Mouse (Mus musculus) lung, embryonic 14.5 days (tissue): ENCODE measurements around the gene Ifit2. TPM values are rescaled to one million over a fixed set of nuclear protein-coding genes. Genes with fewer than 3 reads are reported as not detected.
A peak's percentile ranks its signal among the peaks of the same experiment; 100 is the strongest.
"Not testable (repeated sequence)": the region's sequence is repeated elsewhere in the genome, so short reads cannot be mapped to it uniquely, and the experiment has no call there.

Experiments
- ATAC-seq: fragments of 200-750 bp; cut with Nextera tagmentation; 2 replicates; pipeline ENCODE4 v1.8.0; 2017; ENCODE audit warnings: mild to moderate bottlenecking, moderate TSS enrichment, moderate library complexity; ENCODE audit not compliant: insufficient read depth
- DNase-seq: peaks from one replicate; pipeline ENCODE4 v3.0.0-alpha.2; 2015
- H3K27ac ChIP-seq: fragments of 300-500 bp; sonication (generic); 2 replicates; pipeline ENCODE4 v1.5.1; 2014; ENCODE audit warnings: low read depth, mild to moderate bottlenecking, moderate library complexity
- H3K27me3 ChIP-seq: fragments of 300-500 bp; sonication (generic); 2 replicates; pipeline ENCODE4 v1.6.1; 2014; ENCODE audit warnings: low read length, control low read depth; ENCODE audit not compliant: insufficient read depth
- H3K36me3 ChIP-seq: fragments of 300-500 bp; sonication (generic); 2 replicates; pipeline ENCODE4 v1.6.1; 2014; ENCODE audit warnings: control low read depth; ENCODE audit not compliant: insufficient read depth
- H3K4me1 ChIP-seq: fragments of 300-500 bp; sonication (generic); 2 replicates; pipeline ENCODE4 v1.6.1; 2014; ENCODE audit warnings: antibody characterized with exemption, control low read depth; ENCODE audit not compliant: insufficient read depth
- H3K4me2 ChIP-seq: fragments of 300-500 bp; sonication (generic); 2 replicates; pipeline ENCODE4 v1.6.1; 2014; ENCODE audit warnings: mild to moderate bottlenecking
- H3K4me3 ChIP-seq: fragments of 300-500 bp; sonication (generic); 2 replicates; pipeline ENCODE4 v1.5.1; 2014; ENCODE audit warnings: low read depth, low read length
- H3K9ac ChIP-seq: fragments of 300-500 bp; sonication (generic); 2 replicates; pipeline ENCODE4 v1.6.1; 2014
- H3K9me3 ChIP-seq: fragments of 300-500 bp; sonication (generic); 2 replicates; pipeline ENCODE4 v1.6.1; 2016; ENCODE audit warnings: low read depth, low read length, control low read depth
- CTCF ChIP-seq: IDR thresholded peaks from 2 replicates; pipeline ENCODE4 v1.5.1; 2016; ENCODE audit warnings: antibody characterized with exemption, low read depth
- WGBS: fragments of 180-500 bp; shearing (Covaris S2); extraction: QIAGEN DNeasy Blood & Tissue Kit; methylation state at CpG from one replicate; pipeline ENCODE4 v1.1.7; 2014; 5-methylcytosine and 5-hydroxymethylcytosine counted together
- polyA plus RNA-seq: library from polyadenylated mRNA; unstranded; fragments of >200 nt; fragmentation: Nextera tagmentation; extraction: Ambion mirVana; gene quantifications from 2 replicates; pipeline ENCODE4 v1.2.1, GENCODE M21; 2014

The Ifit2 gene
- polyA plus RNA-seq, 1 experiment from 2014 or later: 15.5 TPM

DNA sequence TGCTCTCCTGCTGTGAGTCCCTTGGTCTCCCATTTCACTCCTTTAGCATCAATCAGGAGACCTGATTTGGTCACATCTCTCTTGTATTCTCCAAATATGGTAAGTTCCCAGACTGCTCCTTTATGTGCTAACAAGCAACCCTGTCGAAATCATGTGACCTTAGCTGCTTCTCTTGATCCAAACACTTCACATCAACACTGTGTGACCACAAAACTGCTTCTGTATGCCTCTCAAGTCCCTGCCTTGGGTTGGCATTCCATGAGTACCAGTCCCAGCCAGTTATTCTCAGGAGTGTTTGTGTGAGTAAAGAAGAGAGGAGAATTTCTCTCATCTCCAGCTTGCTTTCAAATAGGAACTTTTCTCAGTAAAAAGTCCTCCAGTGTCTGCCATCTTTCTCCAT, 26.6 kb downstream of the Ifit2 start:
- Histone ChIP-seq H3K4me3 (no peak overlapping the region), H3K27ac (no peak overlapping the region), H3K4me1 (no peaks in the 10 kb centered on the region), H3K9me3 (no peaks in the 10 kb centered on the region), H3K9ac (no peak overlapping the region), H3K4me2 (no peak overlapping the region), H3K36me3 (peaks cover 6% of the 10 kb centered on the region), H3K27me3 (no peaks in the 10 kb centered on the region)
- WGBS: 42% methylated on average over 1 of the region's 1 CpGs
- no peak for ATAC-seq
- DNase-seq: no peak
- TF ChIP-seq CTCF: no peak

DNA sequence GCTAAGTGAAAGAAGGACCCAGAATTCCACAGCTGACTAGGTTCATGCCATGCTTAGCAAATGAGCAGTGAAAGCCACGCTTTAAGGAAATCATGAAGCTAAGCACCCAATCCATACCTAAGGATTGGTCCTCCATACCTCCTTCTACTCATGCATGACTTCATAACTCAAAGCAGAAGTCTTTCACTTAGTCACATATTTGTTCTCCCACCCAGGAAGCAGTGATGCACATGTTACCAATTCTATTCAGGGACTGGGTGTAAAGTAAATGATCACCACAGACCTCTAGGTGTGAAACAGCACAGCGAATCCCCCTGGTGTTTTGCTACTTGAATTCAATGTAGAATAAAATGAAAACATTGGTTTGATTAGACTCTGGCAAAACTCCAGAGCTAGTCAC, 32.2 kb downstream of the Ifit2 start:
- not testable (repeated sequence) for H3K4me3 ChIP-seq, H3K36me3 ChIP-seq, ATAC-seq, H3K27ac ChIP-seq, DNase-seq, H3K4me1 ChIP-seq, H3K4me2 ChIP-seq, H3K27me3 ChIP-seq, H3K9ac ChIP-seq, H3K9me3 ChIP-seq
- 75% methylated on average over 2 of the region's 2 CpGs for WGBS

DNA sequence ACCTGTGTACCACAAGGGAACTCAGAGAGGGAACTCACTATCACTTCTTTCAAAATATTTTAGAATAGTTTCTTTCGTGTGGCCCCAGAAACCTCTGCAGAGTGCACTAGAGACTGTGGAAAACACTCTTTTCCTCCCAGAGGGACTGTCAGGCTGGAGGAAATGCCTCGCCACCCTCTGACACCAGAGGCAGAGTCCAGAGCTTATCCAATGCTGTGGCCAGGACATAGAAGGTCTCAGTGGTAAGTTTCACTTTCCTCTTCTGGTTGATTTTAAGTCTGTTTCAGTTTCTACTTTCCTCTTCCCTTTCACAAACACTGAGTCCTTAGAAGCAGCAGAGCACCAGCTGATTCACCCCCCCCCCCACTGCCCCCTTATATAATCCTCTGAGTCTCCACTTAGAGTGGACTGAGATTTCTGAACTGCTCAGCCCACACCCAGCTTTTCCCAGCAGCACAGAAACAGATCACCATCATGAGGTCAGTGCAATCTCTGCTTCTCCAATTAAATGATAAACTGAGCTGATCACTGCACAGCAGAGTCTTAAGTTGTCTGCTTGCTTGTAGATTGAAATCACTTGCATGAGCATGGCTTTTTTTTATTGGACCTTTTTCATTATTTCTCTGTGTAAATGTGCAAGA, 32.8 kb downstream of the Ifit2 start, which contains the start of gene Ifit3:
Ifit3 (plus strand) TSS at position 406 of the 641 bp plus-strand sequence.
- 48% methylated on average over 2 of the region's 2 CpGs for WGBS

DNA sequence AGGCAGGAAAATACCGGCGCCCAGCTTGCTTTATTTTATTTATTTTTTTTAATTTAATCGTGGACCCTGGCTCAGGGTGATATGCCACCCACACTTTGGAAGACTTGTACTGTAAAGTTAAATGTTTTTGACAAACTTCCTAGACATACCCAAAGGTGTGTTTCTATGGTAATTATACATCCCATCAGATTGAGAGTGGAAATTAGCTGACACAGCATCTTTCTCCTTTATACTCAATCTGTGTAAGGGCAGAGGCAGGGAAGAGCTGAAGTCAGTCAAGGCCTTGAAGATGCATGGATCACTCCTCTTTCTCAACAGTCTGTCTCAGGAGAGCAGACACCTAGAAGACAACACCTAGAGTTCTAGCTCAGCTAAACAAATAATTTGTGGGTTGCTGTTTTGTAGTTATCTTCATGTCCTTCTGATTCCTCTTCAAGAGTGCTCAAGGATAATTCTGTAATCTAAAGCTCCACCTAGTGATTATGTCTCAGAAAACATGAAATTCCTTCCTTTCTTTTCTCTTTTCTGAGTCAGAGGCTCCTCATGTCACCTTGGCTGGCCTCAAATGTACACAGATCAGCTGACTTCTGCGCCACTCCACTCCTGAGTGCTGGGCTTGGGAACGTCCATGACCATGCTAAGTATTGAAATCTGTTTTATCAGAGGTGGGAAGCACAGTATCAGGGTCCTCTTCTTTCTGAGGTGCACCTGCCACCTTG, 35.4 kb downstream of the Ifit2 start:
- not testable (repeated sequence) for DNase-seq, H3K4me1 ChIP-seq, H3K27me3 ChIP-seq, H3K27ac ChIP-seq, H3K4me3 ChIP-seq, H3K4me2 ChIP-seq, ATAC-seq, H3K36me3 ChIP-seq, H3K9ac ChIP-seq, H3K9me3 ChIP-seq
- WGBS: 58% methylated on average over 5 of the region's 5 CpGs

More for the DNA sequence above, 32.8 kb downstream of the Ifit2 start, which contains the start of gene Ifit3:
- not testable (repeated sequence) for H3K9ac ChIP-seq, H3K4me3 ChIP-seq, H3K36me3 ChIP-seq, H3K9me3 ChIP-seq, ATAC-seq, H3K27ac ChIP-seq, H3K4me1 ChIP-seq, H3K4me2 ChIP-seq, H3K27me3 ChIP-seq, DNase-seq

DNA sequence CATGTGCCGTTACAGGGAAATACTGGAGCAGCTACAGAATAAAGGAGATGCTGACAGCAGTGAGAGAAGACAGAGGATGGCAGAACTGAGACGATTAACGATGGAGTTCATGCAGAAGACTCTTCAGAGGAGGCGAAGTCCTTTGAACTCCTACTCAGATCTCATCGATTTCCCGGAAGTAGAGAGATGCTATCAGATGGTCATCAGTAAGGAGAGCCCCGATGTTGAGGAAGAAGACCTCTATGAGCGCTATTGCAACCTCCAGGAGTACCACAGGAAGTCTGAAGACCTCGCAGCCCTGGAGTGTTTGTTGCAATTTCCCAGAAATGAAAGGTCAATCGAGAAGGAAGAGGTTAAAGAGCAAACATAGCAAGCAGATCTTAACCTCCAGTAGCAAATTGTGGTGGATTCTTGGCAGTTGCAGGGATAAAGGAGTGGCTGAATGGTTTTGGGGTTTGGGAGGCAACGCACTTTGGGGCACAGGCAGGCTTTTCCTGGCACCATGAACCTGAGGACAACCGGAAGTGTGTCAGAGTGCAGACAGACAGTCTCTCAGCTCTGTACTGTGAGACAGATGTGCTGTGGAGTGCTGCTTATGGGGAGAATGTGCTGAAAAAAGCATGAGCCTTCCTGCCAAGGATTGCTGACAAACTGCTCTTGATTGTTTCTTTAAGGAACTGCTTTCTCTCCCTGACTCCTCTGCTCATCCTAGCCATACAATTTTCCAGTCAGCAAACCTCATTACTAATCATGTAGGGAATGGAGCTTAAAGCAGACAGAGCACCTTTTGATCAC, 37.6 kb downstream of the Ifit2 start:
- DNase-seq (peak; percentile 46), ATAC-seq (peak; percentile 42; the same call in 1 of the 2 replicates)
- H3K27ac ChIP-seq, H3K27me3 ChIP-seq, H3K9me3 ChIP-seq, H3K36me3 ChIP-seq, H3K4me3 ChIP-seq, H3K4me2 ChIP-seq, H3K4me1 ChIP-seq, H3K9ac ChIP-seq: not testable (repeated sequence)
- WGBS: 59% methylated on average over 6 of the region's 12 CpGs

DNA sequence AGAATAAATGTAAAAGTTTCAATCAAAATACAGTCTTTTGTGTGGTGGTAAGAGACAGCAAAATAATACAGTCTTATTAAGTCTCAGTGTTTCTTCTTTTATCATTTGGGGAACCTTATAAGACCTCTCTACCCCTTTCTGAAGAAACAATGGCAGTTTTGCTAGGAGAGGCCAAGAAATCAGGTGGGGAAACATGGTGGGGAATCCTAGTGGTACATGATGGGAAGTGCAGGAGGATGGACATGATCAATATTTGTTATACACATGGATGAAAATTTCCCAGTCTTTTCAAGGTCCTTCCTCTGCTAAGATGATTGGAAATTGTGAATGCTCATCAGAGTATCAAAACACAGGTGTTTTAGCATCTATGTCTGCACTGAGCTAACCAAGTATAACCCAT, 38.5 kb downstream of the Ifit2 start:
- Histone ChIP-seq H3K9ac (no peak overlapping the region), H3K9me3 (no peaks in the 10 kb centered on the region), H3K36me3 (no peaks in the 10 kb centered on the region), H3K27me3 (no peaks in the 10 kb centered on the region), H3K4me1 (no peaks in the 10 kb centered on the region), H3K27ac (no peak overlapping the region), H3K4me2 (no peak overlapping the region), H3K4me3 (no peak overlapping the region)
- ATAC-seq (no peak), DNase-seq (no peak)
- TF ChIP-seq CTCF: peak; percentile 35

DNA sequence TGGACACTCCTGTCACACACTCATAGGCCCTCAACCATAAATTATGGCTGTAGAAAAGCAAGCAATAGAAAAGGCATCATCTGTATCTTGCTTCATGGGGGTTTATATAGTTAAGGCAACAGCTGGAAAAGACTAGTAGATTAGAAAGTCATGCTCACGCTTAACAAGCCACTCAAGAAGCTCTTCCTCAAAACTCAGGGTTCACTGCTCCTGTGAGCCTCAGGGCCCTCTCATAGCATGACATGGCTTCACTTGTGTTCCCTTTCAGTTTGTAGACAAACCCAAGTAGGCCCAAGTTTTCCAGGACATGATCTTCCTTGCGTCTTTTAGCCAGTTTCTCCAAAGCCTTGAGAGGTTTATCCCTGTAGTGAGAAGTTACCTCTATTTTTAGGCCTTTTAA, 43.0 kb downstream of the Ifit2 start:
- no peak overlapping the region for H3K4me2 ChIP-seq
- no peak for DNase-seq
- no peak for ATAC-seq
- no peak overlapping the region for H3K9ac ChIP-seq
- H3K36me3 ChIP-seq: no peaks in the 10 kb centered on the region
- no peak overlapping the region for H3K27ac ChIP-seq
- H3K27me3 ChIP-seq: no peaks in the 10 kb centered on the region
- 82% methylated on average over 2 of the region's 2 CpGs for WGBS
- no peak for TF ChIP-seq CTCF
- no peaks in the 10 kb centered on the region for H3K9me3 ChIP-seq
- no peaks in the 10 kb centered on the region for H3K4me1 ChIP-seq
- H3K4me3 ChIP-seq: no peak overlapping the region

DNA sequence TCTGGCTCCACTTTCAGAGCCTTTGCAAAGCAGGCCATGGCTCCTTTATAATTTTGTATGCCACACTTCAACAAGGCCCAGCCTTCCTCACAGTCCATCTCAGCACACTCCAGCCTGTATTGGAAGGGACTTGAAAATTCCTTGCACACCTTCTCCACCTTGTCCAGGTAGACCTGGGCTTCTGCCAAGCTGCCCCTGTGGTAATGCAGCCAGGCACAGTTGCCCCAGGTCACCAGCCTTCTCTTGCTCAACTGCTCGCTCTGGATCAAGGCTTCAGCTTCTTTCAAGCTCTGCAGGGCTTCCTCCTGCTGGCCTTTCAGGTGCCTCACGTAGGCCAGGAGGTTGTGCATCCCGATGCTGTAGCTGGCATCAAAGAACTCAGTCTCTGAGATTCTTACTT, 44.0 kb downstream of the Ifit2 start:
- H3K9me3 ChIP-seq, H3K4me3 ChIP-seq, H3K36me3 ChIP-seq, ATAC-seq, H3K4me2 ChIP-seq, DNase-seq, H3K27ac ChIP-seq, H3K4me1 ChIP-seq, H3K27me3 ChIP-seq, H3K9ac ChIP-seq: not testable (repeated sequence)
- WGBS: 75% methylated on average over 3 of the region's 3 CpGs
